Mouse (Mus musculus): ENCODE results near the gene Ipo11. TPM values are rescaled to one million over a fixed set of nuclear protein-coding genes. Genes with fewer than 3 reads are reported as not detected.

Ipo11 gene
- polyA plus RNA-seq, 1 experiment from 2014 or later, result 46.8 TPM

GRCm38 (mm10) chr13:106788817-106789216 is 147.9 kb downstream of the Ipo11 start:
- H3K4me3 ChIP-seq (ENCODE audit: low read depth, low read length), result no peak overlapping the region
- H3K4me2 ChIP-seq (ENCODE audit: low read length), result no peak overlapping the region
- ATAC-seq (no peak), DNase-seq (ENCODE audit: low spot score) (no peak)
- H3K9me3 ChIP-seq (replicated peaks; ENCODE audit: control insufficient read depth, low read length), result no peaks in the 10 kb centered on the region
- no peaks in the 10 kb centered on the region for H3K27me3 ChIP-seq (replicated peaks; ENCODE audit: control insufficient read depth, insufficient read depth, low read length)
- WGBS, result 82% methylated on average over 7 of the region's 7 CpGs
- peaks cover 9% of the 10 kb centered on the region; the same call in 1 of the 2 replicates for H3K36me3 ChIP-seq (ENCODE audit: control insufficient read depth, insufficient read depth, low read length)
- H3K4me1 ChIP-seq (ENCODE audit: control insufficient read depth, insufficient read depth, low read length), result no peaks in the 10 kb centered on the region
- H3K9ac ChIP-seq (ENCODE audit: low read length), result no peak overlapping the region
- H3K27ac ChIP-seq (ENCODE audit: low read depth, low read length), result no peak overlapping the region

GRCm38 (mm10) chr13:106768807-106769206 is 168.0 kb downstream of the Ipo11 start:
- Histone ChIP-seq H3K4me1 (ENCODE audit: control insufficient read depth, insufficient read depth, low read length) (no peaks in the 10 kb centered on the region), H3K9me3 (replicated peaks; ENCODE audit: control insufficient read depth, low read length) (no peaks in the 10 kb centered on the region), H3K9ac (ENCODE audit: low read length) (no peak overlapping the region), H3K4me2 (ENCODE audit: low read length) (no peak overlapping the region), H3K27me3 (replicated peaks; ENCODE audit: control insufficient read depth, insufficient read depth, low read length) (no peaks in the 10 kb centered on the region), H3K4me3 (ENCODE audit: low read depth, low read length) (no peak overlapping the region), H3K27ac (ENCODE audit: low read depth, low read length) (no peak overlapping the region), H3K36me3 (ENCODE audit: control insufficient read depth, insufficient read depth, low read length) (no peaks in the 10 kb centered on the region)
- ATAC-seq (no peak), DNase-seq (ENCODE audit: low spot score) (no peak)
- 91% methylated on average over 10 of the region's 10 CpGs for WGBS

- WGBS, result 58% methylated on average over 1 of the region's 1 CpGs
- no peak overlapping the region for H3K4me3 ChIP-seq (ENCODE audit: low read depth, low read length)
These were observed 174.1 kb downstream of the Ipo11 start for GRCm38 (mm10) chr13:106762611-106763010.

GRCm38 (mm10) chr13:106761661-106762060 is 175.1 kb downstream of the Ipo11 start:
- Histone ChIP-seq H3K4me2 (ENCODE audit: low read length) (no peak overlapping the region), H3K36me3 (ENCODE audit: control insufficient read depth, insufficient read depth, low read length) (no peaks in the 10 kb centered on the region), H3K27me3 (replicated peaks; ENCODE audit: control insufficient read depth, insufficient read depth, low read length) (no peaks in the 10 kb centered on the region), H3K4me1 (ENCODE audit: control insufficient read depth, insufficient read depth, low read length) (no peaks in the 10 kb centered on the region), H3K4me3 (ENCODE audit: low read depth, low read length) (no peak overlapping the region), H3K9me3 (replicated peaks; ENCODE audit: control insufficient read depth, low read length) (no peaks in the 10 kb centered on the region), H3K9ac (ENCODE audit: low read length) (no peak overlapping the region), H3K27ac (ENCODE audit: low read depth, low read length) (no peak overlapping the region)
- no peak for DNase-seq (ENCODE audit: low spot score)
- WGBS, result 93% methylated on average over 1 of the region's 1 CpGs
- ATAC-seq, result no peak

More at GRCm38 (mm10) chr13:106762611-106763010, 174.1 kb downstream of the Ipo11 start:
- ATAC-seq (no peak), DNase-seq (ENCODE audit: low spot score) (no peak)
- H3K36me3 ChIP-seq (ENCODE audit: control insufficient read depth, insufficient read depth, low read length), result no peaks in the 10 kb centered on the region
- H3K4me1 ChIP-seq (ENCODE audit: control insufficient read depth, insufficient read depth, low read length), result no peaks in the 10 kb centered on the region
- H3K27ac ChIP-seq (ENCODE audit: low read depth, low read length), result no peak overlapping the region
- H3K27me3 ChIP-seq (replicated peaks; ENCODE audit: control insufficient read depth, insufficient read depth, low read length), result no peaks in the 10 kb centered on the region
- H3K4me2 ChIP-seq (ENCODE audit: low read length), result no peak overlapping the region
- no peak overlapping the region for H3K9ac ChIP-seq (ENCODE audit: low read length)
- H3K9me3 ChIP-seq (replicated peaks; ENCODE audit: control insufficient read depth, low read length), result no peaks in the 10 kb centered on the region

GRCm38 (mm10) chr13:106760232-106760875 is 176.4 kb downstream of the Ipo11 start:
- Histone ChIP-seq H3K27me3 (replicated peaks; ENCODE audit: control insufficient read depth, insufficient read depth, low read length) (no peaks in the 10 kb centered on the region), H3K9ac (ENCODE audit: low read length) (no peak overlapping the region), H3K4me3 (ENCODE audit: low read depth, low read length) (no peak overlapping the region), H3K36me3 (ENCODE audit: control insufficient read depth, insufficient read depth, low read length) (no peaks in the 10 kb centered on the region), H3K27ac (ENCODE audit: low read depth, low read length) (no peak overlapping the region), H3K9me3 (replicated peaks; ENCODE audit: control insufficient read depth, low read length) (no peaks in the 10 kb centered on the region), H3K4me2 (ENCODE audit: low read length) (no peak overlapping the region), H3K4me1 (ENCODE audit: control insufficient read depth, insufficient read depth, low read length) (no peaks in the 10 kb centered on the region)
- ATAC-seq (no peak), DNase-seq (ENCODE audit: low spot score) (no peak)
- 89% methylated on average over 14 of the region's 14 CpGs for WGBS

GRCm38 (mm10) chr13:106755892-106756291 is 180.9 kb downstream of the Ipo11 start:
- DNase-seq (ENCODE audit: low spot score) (no peak), ATAC-seq (no peak)
- WGBS, result 46% methylated on average over 5 of the region's 5 CpGs
- Histone ChIP-seq H3K9me3 (replicated peaks; ENCODE audit: control insufficient read depth, low read length) (no peaks in the 10 kb centered on the region), H3K4me1 (ENCODE audit: control insufficient read depth, insufficient read depth, low read length) (no peaks in the 10 kb centered on the region), H3K27ac (ENCODE audit: low read depth, low read length) (no peak overlapping the region), H3K4me3 (ENCODE audit: low read depth, low read length) (no peak overlapping the region), H3K4me2 (ENCODE audit: low read length) (no peak overlapping the region), H3K27me3 (replicated peaks; ENCODE audit: control insufficient read depth, insufficient read depth, low read length) (no peaks in the 10 kb centered on the region), H3K9ac (ENCODE audit: low read length) (no peak overlapping the region), H3K36me3 (ENCODE audit: control insufficient read depth, insufficient read depth, low read length) (no peaks in the 10 kb centered on the region)

GRCm38 (mm10) chr13:106754216-106754615 is 182.5 kb downstream of the Ipo11 start:
- Histone ChIP-seq H3K27ac (ENCODE audit: low read depth, low read length) (no peak overlapping the region), H3K9ac (ENCODE audit: low read length) (no peak overlapping the region), H3K27me3 (replicated peaks; ENCODE audit: control insufficient read depth, insufficient read depth, low read length) (no peaks in the 10 kb centered on the region), H3K9me3 (replicated peaks; ENCODE audit: control insufficient read depth, low read length) (no peaks in the 10 kb centered on the region), H3K4me2 (ENCODE audit: low read length) (no peak overlapping the region), H3K4me1 (ENCODE audit: control insufficient read depth, insufficient read depth, low read length) (no peaks in the 10 kb centered on the region), H3K36me3 (ENCODE audit: control insufficient read depth, insufficient read depth, low read length) (no peaks in the 10 kb centered on the region), H3K4me3 (ENCODE audit: low read depth, low read length) (no peak overlapping the region)
- 82% methylated on average over 3 of the region's 3 CpGs for WGBS
- no peak for ATAC-seq
- no peak for DNase-seq (ENCODE audit: low spot score)

GRCm38 (mm10) chr13:106751951-106752350 is 184.8 kb downstream of the Ipo11 start:
- 93% methylated on average over 1 of the region's 1 CpGs for WGBS
- no peak for ATAC-seq

GRCm38 (mm10) chr13:106746823-106747222 is 189.9 kb downstream of the Ipo11 start:
- DNase-seq (ENCODE audit: low spot score) (no peak), ATAC-seq (no peak)
- H3K27ac ChIP-seq (ENCODE audit: low read depth, low read length), result no peak overlapping the region
- 88% methylated on average over 5 of the region's 5 CpGs for WGBS
- H3K4me2 ChIP-seq (ENCODE audit: low read length), result no peak overlapping the region
- H3K4me3 ChIP-seq (ENCODE audit: low read depth, low read length), result no peak overlapping the region
- no peaks in the 10 kb centered on the region for H3K27me3 ChIP-seq (replicated peaks; ENCODE audit: control insufficient read depth, insufficient read depth, low read length)
- H3K9me3 ChIP-seq (replicated peaks; ENCODE audit: control insufficient read depth, low read length), result no peaks in the 10 kb centered on the region
- H3K4me1 ChIP-seq (ENCODE audit: control insufficient read depth, insufficient read depth, low read length), result no peaks in the 10 kb centered on the region
- no peaks in the 10 kb centered on the region for H3K36me3 ChIP-seq (ENCODE audit: control insufficient read depth, insufficient read depth, low read length)
- no peak overlapping the region for H3K9ac ChIP-seq (ENCODE audit: low read length)

More at GRCm38 (mm10) chr13:106751951-106752350, 184.8 kb downstream of the Ipo11 start:
- H3K9me3 ChIP-seq (replicated peaks; ENCODE audit: control insufficient read depth, low read length), result no peaks in the 10 kb centered on the region
- no peaks in the 10 kb centered on the region for H3K36me3 ChIP-seq (ENCODE audit: control insufficient read depth, insufficient read depth, low read length)
- no peak overlapping the region for H3K27ac ChIP-seq (ENCODE audit: low read depth, low read length)
- H3K4me3 ChIP-seq (ENCODE audit: low read depth, low read length), result no peak overlapping the region
- H3K9ac ChIP-seq (ENCODE audit: low read length), result no peak overlapping the region
- H3K4me2 ChIP-seq (ENCODE audit: low read length), result no peak overlapping the region
- H3K27me3 ChIP-seq (replicated peaks; ENCODE audit: control insufficient read depth, insufficient read depth, low read length), result no peaks in the 10 kb centered on the region
- DNase-seq (ENCODE audit: low spot score), result no peak
- H3K4me1 ChIP-seq (ENCODE audit: control insufficient read depth, insufficient read depth, low read length), result no peaks in the 10 kb centered on the region

All from forebrain, embryonic 14.5 days (tissue).